Mouse (Mus musculus) monocyte, adult 5-6 weeks (primary cell): ENCODE measurements at regions not wholly inside any gene's neighbourhood (a gene's known extent, or its start where the extent isn't known, plus 50 kb on each side); places are given as distances from the start of the nearest gene placed in this dataset.

ENCODE experiments used
- ATAC-seq: fragments of 153-309, 156-312 bp; replicated peaks from 2 replicates; pipeline ENCODE4 v1.8.0; 2017; ENCODE audit warnings: mild to moderate bottlenecking; ENCODE audit not compliant: low TSS enrichment, insufficient number of reproducible peaks, severe bottlenecking, poor library complexity, low FRiP score

- ATAC-seq = no peak
Observed at GRCm38 (mm10) chr12:86830247-86830585, 54.4 kb downstream of the Irf2bpl start.

GRCm38 (mm10) chr12:86829581-86830246 lies 54.9 kb downstream of the Irf2bpl start:
- no peak for ATAC-seq

- no peak for ATAC-seq
Observed at GRCm38 (mm10) chr12:86827241-86827606, 57.4 kb downstream of the Irf2bpl start.

GRCm38 (mm10) chr12:86826420-86827240 lies 58.0 kb downstream of the Irf2bpl start:
- ATAC-seq = no peak

- no peak for ATAC-seq
Observed at GRCm38 (mm10) chr12:86825584-86826419, 58.8 kb downstream of the Irf2bpl start.

GRCm38 (mm10) chr12:86824860-86825583 lies 59.6 kb downstream of the Irf2bpl start:
- peak; percentile 29 for ATAC-seq

- peak; percentile 87 for ATAC-seq
Observed at GRCm38 (mm10) chr12:86823855-86824589, 60.6 kb downstream of the Irf2bpl start.

- ATAC-seq = no peak
Observed at GRCm38 (mm10) chr12:86823488-86823854, 61.1 kb downstream of the Irf2bpl start.

- no peak for ATAC-seq
Observed at GRCm38 (mm10) chr12:86821183-86821582, 63.4 kb downstream of the Irf2bpl start.

GRCm38 (mm10) chr12:86819568-86819967 lies 65.0 kb downstream of the Irf2bpl start:
- no peak for ATAC-seq

GRCm38 (mm10) chr12:86819163-86819562 lies 65.4 kb downstream of the Irf2bpl start:
- peak; percentile 84 for ATAC-seq

- ATAC-seq = no peak
Observed at GRCm38 (mm10) chr12:86818201-86818600, 66.4 kb downstream of the Irf2bpl start.

GRCm38 (mm10) chr12:86816702-86817610 lies 67.6 kb downstream of the Irf2bpl start:
- ATAC-seq = no peak

GRCm38 (mm10) chr12:86816171-86816701 lies 68.4 kb downstream of the Irf2bpl start:
- no peak for ATAC-seq

GRCm38 (mm10) chr12:86814740-86815139 lies 69.9 kb downstream of the Irf2bpl start:
- no peak for ATAC-seq
